In genomic region chr9:123966858-123967495, GRCm38 (mm10) we compare ENCODE assay signal across 30 mouse cellular contexts. TPM values are rescaled to one million over a fixed set of nuclear protein-coding genes. Genes with fewer than 3 reads are reported as not detected.
ATAC-seq and TF ChIP-seq lines count a peak whose summit lies in the region.
"Not testable (repeated sequence)": the region's sequence is repeated elsewhere in the genome, so short reads cannot be mapped to it uniquely, and the experiment has no call there.
"Had no signal": no experiment of that assay in that cellular context is flagged by ENCODE, and none has a peak within 500 bp of the region (broad histone marks: within the 10 kb centered on the region; RNA-seq: fewer than 3 reads in every experiment).

No protein-coding gene starts in this region.

- not testable (repeated sequence) for H3K27me3 ChIP-seq in liver, embryonic 12.5 days (replicated peaks); liver, embryonic 15.5 days

- H3K4me1 ChIP-seq in bone marrow, adult 2 months (ENCODE audit: control insufficient read depth, insufficient read depth, low read length); liver, embryonic 15.5 days (replicated peaks): not testable (repeated sequence)
- H3K4me1 ChIP-seq in liver, embryonic 12.5 days: peaks cover 15% of the 10 kb centered on the region

- TF ChIP-seq POLR2A in bone marrow, adult 2 months (IDR thresholded peaks at IDR 0.05; ENCODE audit: borderline replicate concordance, control insufficient read depth, low read depth, low read length): not testable (repeated sequence)

- ATAC-seq in erythroid progenitor cell, adult 5-6 weeks (replicated peaks; ENCODE audit: low FRiP score, poor library complexity, severe bottlenecking): peak; percentile 90
- peak; percentile 93 for ATAC-seq in liver, embryonic 12.5 days
- peak; percentile 86 for ATAC-seq in liver, embryonic 15.5 days (ENCODE audit: insufficient read depth)
- ATAC-seq in megakaryocyte progenitor cell, adult 5-6 weeks (replicated peaks; ENCODE audit: poor library complexity): peak; percentile 60

- not testable (repeated sequence) for H3K36me3 ChIP-seq in liver, embryonic 12.5 days; liver, embryonic 15.5 days (replicated peaks); macrophage (ENCODE audit: inconsistent target)

- not testable (repeated sequence) for H3K9me3 ChIP-seq in liver, embryonic 12.5 days (replicated peaks); liver, embryonic 15.5 days (replicated peaks)

- TF ChIP-seq CTCF in bone marrow, adult 2 months (IDR thresholded peaks at IDR 0.05; ENCODE audit: control insufficient read depth, insufficient read depth, low read length): not testable (repeated sequence)

- H3K27ac ChIP-seq in bone marrow, adult 2 months (ENCODE audit: control insufficient read depth, insufficient read depth, low read depth, low read length, poor library complexity); liver, embryonic 15.5 days (replicated peaks): not testable (repeated sequence)
- H3K27ac ChIP-seq in liver, embryonic 12.5 days: peak overlapping the region; percentile 59; the same call in 1 of the 2 replicates
- H3K27ac ChIP-seq in macrophage: peak overlapping the region; percentile 71

- H3K4me3 ChIP-seq in bone marrow, adult 2 months (replicated peaks; ENCODE audit: control insufficient read depth, low read depth, low read length): peak overlapping the region; percentile 47
- H3K4me3 ChIP-seq in liver, embryonic 12.5 days; liver, embryonic 15.5 days (replicated peaks): not testable (repeated sequence)
- H3K4me3 ChIP-seq in macrophage (ENCODE audit: inconsistent target): peak overlapping the region; percentile 32

- not testable (repeated sequence) for H3K9ac ChIP-seq in liver, embryonic 12.5 days; liver, embryonic 15.5 days

- peaks cover 48% of the 10 kb centered on the region for H3K79me2 ChIP-seq in macrophage (ENCODE audit: inconsistent target)

- H3K4me2 ChIP-seq in liver, embryonic 12.5 days; liver, embryonic 15.5 days: not testable (repeated sequence)

- 50% methylated on average over 1 of the region's 4 CpGs for WGBS in bone marrow, adult 2 months
- 19% methylated on average over 1 of the region's 4 CpGs for WGBS in liver, embryonic 12.5 days (ENCODE audit: insufficient replicate concordance)
- 16% methylated on average over 1 of the region's 4 CpGs for whole genome bisulfite sequencing in liver, embryonic 15.5 days (ENCODE audit: insufficient replicate concordance)
- WGBS in macrophage (ENCODE audit: missing documents): 67% methylated on average over 1 of the region's 4 CpGs

RNA-seq across cellular contexts. Expression of gene Ccr1, which starts 1.5 kb away (rescaled TPM):
- polyA plus RNA-seq in bone marrow, adult 2 months (2011; ENCODE audit: insufficient read depth, insufficient read length, low replicate concordance, missing spikeins): 4.8 and 12.0 TPM in 2 replicates
- 7.1 and 24.9 TPM in 2 replicates for total RNA-seq in erythroid progenitor cell, adult 5-6 weeks (2015; ENCODE audit: low replicate concordance)
- 2.6 and 9.9 TPM in 2 replicates for total RNA-seq in erythroid progenitor cell, adult 5-6 weeks (2017; ENCODE audit: low replicate concordance)
- polyA plus RNA-seq in liver, embryonic 12.5 days (2016; fragmentation: Nextera tagmentation; extraction: Ambion mirVana): 1.4 and 1.6 TPM in 2 replicates
- 3.2 and 3.3 TPM in 2 replicates for polyA plus RNA-seq in liver, embryonic 15.5 days (2015; fragmentation: Nextera tagmentation; extraction: Ambion mirVana)
- 100 to 1,000 TPM in 1 of 26 experiments, 10 to 100 TPM in 15, 1 to 10 TPM in 10; 3.2 to 114 (median 15.1) TPM for total RNA-seq in macrophage (2018; cell fraction: chromatin; rRNA removed)
- 100 to 1,000 TPM in 2 of 26 experiments, 10 to 100 TPM in 24; 12.2 to 163 (median 31.0) TPM for total RNA-seq in macrophage (2018; cell fraction: cytosol; rRNA removed)
- 100 to 1,000 TPM in 5 of 26 experiments, 10 to 100 TPM in 21; 15.0 to 152 (median 47.8) TPM for total RNA-seq in macrophage (2018; cell fraction: nucleus; rRNA removed)
- 22.8 to 148 TPM (median 64.7 TPM) in 3 replicates for polyA plus RNA-seq in macrophage (2018)
- total RNA-seq in megakaryocyte progenitor cell, adult 5-6 weeks (2015): 4.5 and 5.1 TPM in 2 replicates
- 3.1 and 3.6 TPM in 2 replicates for total RNA-seq in megakaryocyte progenitor cell, adult 5-6 weeks (2017)
- polyA plus RNA-seq: Patski had no signal

RNA-seq across cellular contexts. Expression of gene Ccr1l1, which starts 11.2 kb away (rescaled TPM):
- polyA plus RNA-seq in bone marrow, adult 2 months (2011; ENCODE audit: insufficient read depth, insufficient read length, low replicate concordance, missing spikeins): not detected in 2 replicates
- 6.7 TPM in 1 of 2 replicates, not detected in the other for total RNA-seq in erythroid progenitor cell, adult 5-6 weeks (2015; ENCODE audit: low replicate concordance)
- 1.0 TPM in 1 of 2 replicates, not detected in the other for total RNA-seq in erythroid progenitor cell, adult 5-6 weeks (2017; ENCODE audit: low replicate concordance)
- polyA plus RNA-seq in liver, embryonic 12.5 days (2016; fragmentation: Nextera tagmentation; extraction: Ambion mirVana): not detected in 2 replicates
- not detected in 2 replicates for polyA plus RNA-seq in liver, embryonic 15.5 days (2015; fragmentation: Nextera tagmentation; extraction: Ambion mirVana)
- total RNA-seq in macrophage (2018; cell fraction: chromatin; rRNA removed): 1 to 10 TPM in 20 of 26 experiments, under 1 TPM in 2, not detected in 4; 0.77 to 3.9 (median 1.5) TPM
- total RNA-seq in macrophage (2018; cell fraction: cytosol; rRNA removed): 1 to 10 TPM in 4 of 26 experiments, under 1 TPM in 22; 0.24 to 1.5 (median 0.67) TPM
- total RNA-seq in macrophage (2018; cell fraction: nucleus; rRNA removed): 1 to 10 TPM in 23 of 26 experiments, under 1 TPM in 3; 0.79 to 4.5 (median 2.0) TPM
- 0.27 to 1.4 TPM (median 1.0 TPM) in 3 replicates for polyA plus RNA-seq in macrophage (2018)
- 0.24 TPM in 1 of 2 replicates, not detected in the other for total RNA-seq in megakaryocyte progenitor cell, adult 5-6 weeks (2015)
- not detected in 2 replicates for total RNA-seq in megakaryocyte progenitor cell, adult 5-6 weeks (2017)
- total RNA-seq: adrenal gland, adult 18-20 months; adrenal gland, postnatal 10 days; adrenal gland, postnatal 36 days; forebrain, postnatal 0 days; gastrocnemius, adult 2 months; gastrocnemius, postnatal 14 days; gastrocnemius, postnatal 4 days; heart, adult 8-10 months; heart, postnatal 10 days; heart, postnatal 36 days had no signal
- polyA plus RNA-seq: C2C12; CD4-positive, CD25-positive, alpha-beta regulatory T cell, adult 4 months; cerebellum, adult 2 months; embryonic facial prominence, embryonic 10.5 days; embryonic facial prominence, embryonic 13.5 days; forebrain, embryonic 11.5 days; forebrain, embryonic 14.5 days; forebrain, postnatal 0 days; frontal cortex, adult 2 months; heart, embryonic 12.5 days; heart, embryonic 15.5 days; hindbrain, embryonic 10.5 days; hindbrain, embryonic 13.5 days; hindbrain, embryonic 16.5 days; Patski had no signal

RNA-seq across cellular contexts. Expression of gene Ccr3, which starts 54.8 kb away (rescaled TPM):
- polyA plus RNA-seq in bone marrow, adult 2 months (2011; ENCODE audit: insufficient read depth, insufficient read length, low replicate concordance, missing spikeins): 4.4 and 10.1 TPM in 2 replicates
- 21.4 and 26.3 TPM in 2 replicates for total RNA-seq in erythroid progenitor cell, adult 5-6 weeks (2015; ENCODE audit: low replicate concordance)
- 14.7 and 15.8 TPM in 2 replicates for total RNA-seq in erythroid progenitor cell, adult 5-6 weeks (2017; ENCODE audit: low replicate concordance)
- 0.05 TPM in 1 of 2 replicates, not detected in the other for polyA plus RNA-seq in liver, embryonic 12.5 days (2016; fragmentation: Nextera tagmentation; extraction: Ambion mirVana)
- 0.16 and 0.18 TPM in 2 replicates for polyA plus RNA-seq in liver, embryonic 15.5 days (2015; fragmentation: Nextera tagmentation; extraction: Ambion mirVana)
- 10 to 100 TPM in 2 of 26 experiments, 1 to 10 TPM in 18, under 1 TPM in 6; 0.50 to 23.6 (median 2.3) TPM for total RNA-seq in macrophage (2018; cell fraction: chromatin; rRNA removed)
- 10 to 100 TPM in 4 of 26 experiments, 1 to 10 TPM in 20, under 1 TPM in 2; 0.97 to 19.4 (median 2.7) TPM for total RNA-seq in macrophage (2018; cell fraction: cytosol; rRNA removed)
- 10 to 100 TPM in 6 of 26 experiments, 1 to 10 TPM in 19, under 1 TPM in 1; 0.72 to 17.5 (median 4.5) TPM for total RNA-seq in macrophage (2018; cell fraction: nucleus; rRNA removed)
- polyA plus RNA-seq in macrophage (2018): 4.1 to 30.2 TPM (median 6.8 TPM) in 3 replicates
- 0.42 and 0.49 TPM in 2 replicates for total RNA-seq in megakaryocyte progenitor cell, adult 5-6 weeks (2015)
- 0.42 and 0.57 TPM in 2 replicates for total RNA-seq in megakaryocyte progenitor cell, adult 5-6 weeks (2017)
- total RNA-seq: adrenal gland, adult 18-20 months; gastrocnemius, adult 2 months; gastrocnemius, postnatal 14 days; gastrocnemius, postnatal 4 days; heart, adult 8-10 months; heart, postnatal 36 days had no signal
- polyA plus RNA-seq: C2C12; cerebellum, adult 2 months; embryonic facial prominence, embryonic 10.5 days; forebrain, embryonic 11.5 days; forebrain, embryonic 14.5 days; forebrain, postnatal 0 days; hindbrain, embryonic 10.5 days; hindbrain, embryonic 13.5 days; hindbrain, embryonic 16.5 days; Patski had no signal
